Mouse (Mus musculus): ENCODE results near the gene Chn2.

- TF ChIP-seq CTCF (conservative IDR thresholded peaks at IDR 0.05 in 1 of 2, IDR thresholded peaks at IDR 0.05 in 1 of 2; ENCODE audit: low read depth in 2 of 2, low read length in 2 of 2) (no peak), JUND (conservative IDR thresholded peaks at IDR 0.05; ENCODE audit: low read depth, low read length) (no peak), MEF2A (IDR thresholded peaks at IDR 0.05; ENCODE audit: borderline replicate concordance, low read depth, low read length) (no peak), POLR2A (IDR thresholded peaks at IDR 0.05; ENCODE audit: low read depth, low read length) (no peak), MXI1 (IDR thresholded peaks at IDR 0.05; ENCODE audit: low read depth, low read length) (no peak), SMC3 (IDR thresholded peaks at IDR 0.05; ENCODE audit: low read depth, low read length) (no peak), TCF12 (IDR thresholded peaks at IDR 0.05; ENCODE audit: low read depth, low read length) (no peak), ZNF384 (IDR thresholded peaks at IDR 0.05; ENCODE audit: low read depth, low read length) (no peak), UBTF (IDR thresholded peaks at IDR 0.05; ENCODE audit: low read depth, low read length) (no peak), SIN3A (IDR thresholded peaks at IDR 0.05; ENCODE audit: low read length) (no peak), HCFC1 (IDR thresholded peaks at IDR 0.05; ENCODE audit: low read depth, low read length) (no peak), EP300 (IDR thresholded peaks at IDR 0.05; ENCODE audit: low read length) (no peak)
Measured at GRCm38 (mm10) chr6:54163702-54164101, 124.3 kb downstream of the Chn2 start.
